Mouse (Mus musculus) stomach, embryonic 14.5 days (tissue): ENCODE measurements around the gene Sar1b. TPM values are rescaled to one million over a fixed set of nuclear protein-coding genes. Genes with fewer than 3 reads are reported as not detected.

Source experiments
- ATAC-seq: fragments of 200-750 bp; cut with Nextera tagmentation; 2 replicates; pipeline ENCODE4 v1.8.0; 2017; ENCODE audit warnings: low read depth, moderate TSS enrichment; ENCODE audit not compliant: insufficient number of reproducible peaks, insufficient read depth, low FRiP score
- H3K27ac ChIP-seq: fragments of 300-500 bp; sonication (generic); 2 replicates; pipeline ENCODE4 v1.5.1; 2014; ENCODE audit warnings: mild to moderate bottlenecking, low read length, moderate library complexity, mixed read lengths
- H3K27me3 ChIP-seq: fragments of 300-500 bp; sonication (generic); 2 replicates; pipeline ENCODE4 v1.6.1; 2014; ENCODE audit warnings: low read length, control low read depth, mixed read lengths; ENCODE audit not compliant: control insufficient read depth, insufficient read depth
- H3K36me3 ChIP-seq: fragments of 300-500 bp; sonication (generic); 2 replicates; pipeline ENCODE4 v1.6.1; 2014; ENCODE audit warnings: mild to moderate bottlenecking, control low read depth, low read length, moderate library complexity, mixed read lengths; ENCODE audit not compliant: control insufficient read depth, insufficient read depth
- H3K4me1 ChIP-seq: fragments of 300-500 bp; sonication (generic); 2 replicates; pipeline ENCODE4 v1.6.1; 2014; ENCODE audit warnings: low read length, control low read depth, mixed read lengths; ENCODE audit not compliant: control insufficient read depth, insufficient read depth
- H3K4me2 ChIP-seq: fragments of 300-500 bp; sonication (generic); replicated peaks from 2 replicates; pipeline ENCODE4 v1.6.1; 2014; ENCODE audit warnings: low read depth, low read length, control low read depth
- H3K4me3 ChIP-seq: fragments of 300-500 bp; sonication (generic); 2 replicates; pipeline ENCODE4 v1.5.1; 2014; ENCODE audit warnings: low read depth, low read length, control low read depth
- H3K9ac ChIP-seq: fragments of 300-500 bp; sonication (generic); replicated peaks from 2 replicates; pipeline ENCODE4 v1.6.1; 2014; ENCODE audit warnings: low read depth, mild to moderate bottlenecking, control low read depth, low read length, moderate library complexity, mixed read lengths
- H3K9me3 ChIP-seq: fragments of 300-500 bp; sonication (generic); 2 replicates; pipeline ENCODE4 v1.6.1; 2016; ENCODE audit warnings: low read depth, low read length, control low read depth; ENCODE audit not compliant: control insufficient read depth
- WGBS: fragments of 180-500 bp; shearing (Covaris S2); extraction: QIAGEN DNeasy Blood & Tissue Kit; methylation state at CpG from one replicate; pipeline ENCODE4 v1.1.7; 2014; 5-methylcytosine and 5-hydroxymethylcytosine counted together
- polyA plus RNA-seq: library from polyadenylated mRNA; unstranded; fragments of >200 nt; fragmentation: Nextera tagmentation; extraction: Ambion mirVana; gene quantifications from 2 replicates; pipeline ENCODE4 v1.2.1, GENCODE M21; 2014

The Sar1b gene
- polyA plus RNA-seq, 1 experiment from 2014 or later, result 109 TPM

GRCm38 (mm10) chr11:51811230-51811629 is 47.7 kb downstream of the Sar1b start:
- H3K27ac ChIP-seq, result no peak overlapping the region
- 87% methylated on average over 4 of the region's 4 CpGs for WGBS
- H3K4me2 ChIP-seq, result no peak overlapping the region
- H3K36me3 ChIP-seq, result no peaks in the 10 kb centered on the region; the same call in 1 of the 2 replicates
- H3K9me3 ChIP-seq, result no peaks in the 10 kb centered on the region; the same call in 1 of the 2 replicates
- H3K4me1 ChIP-seq, result no peaks in the 10 kb centered on the region
- H3K4me3 ChIP-seq, result no peak overlapping the region
- no peaks in the 10 kb centered on the region for H3K27me3 ChIP-seq
- ATAC-seq, result no peak
- H3K9ac ChIP-seq, result no peak overlapping the region

- Histone ChIP-seq H3K4me1 (no peaks in the 10 kb centered on the region), H3K4me2 (no peak overlapping the region), H3K36me3 (peaks cover 5% of the 10 kb centered on the region; the same call in 1 of the 2 replicates), H3K9me3 (no peaks in the 10 kb centered on the region; the same call in 1 of the 2 replicates), H3K27ac (no peak overlapping the region), H3K9ac (no peak overlapping the region), H3K4me3 (no peak overlapping the region), H3K27me3 (no peaks in the 10 kb centered on the region)
- no peak for ATAC-seq
- WGBS, result 91% methylated on average over 8 of the region's 8 CpGs
Observed at GRCm38 (mm10) chr11:51812022-51812546, 48.6 kb downstream of the Sar1b start.

GRCm38 (mm10) chr11:51817756-51818155 is 54.3 kb downstream of the Sar1b start:
- H3K27ac ChIP-seq, result no peak overlapping the region
- no peak overlapping the region for H3K9ac ChIP-seq
- H3K9me3 ChIP-seq, result no peaks in the 10 kb centered on the region
- H3K36me3 ChIP-seq, result peaks cover 10% of the 10 kb centered on the region; the same call in 1 of the 2 replicates
- H3K27me3 ChIP-seq, result no peaks in the 10 kb centered on the region
- H3K4me1 ChIP-seq, result no peaks in the 10 kb centered on the region
- WGBS, result 33% methylated on average over 6 of the region's 6 CpGs
- H3K4me3 ChIP-seq, result no peak overlapping the region
- no peak for ATAC-seq
- H3K4me2 ChIP-seq, result no peak overlapping the region

- no peaks in the 10 kb centered on the region for H3K27me3 ChIP-seq
- no peak overlapping the region for H3K4me2 ChIP-seq
- no peaks in the 10 kb centered on the region for H3K4me1 ChIP-seq
- 90% methylated on average over 4 of the region's 4 CpGs for WGBS
- no peak overlapping the region for H3K9ac ChIP-seq
- H3K36me3 ChIP-seq, result peaks cover 13% of the 10 kb centered on the region
- no peak overlapping the region for H3K27ac ChIP-seq
- H3K9me3 ChIP-seq, result no peaks in the 10 kb centered on the region
- no peak for ATAC-seq
- H3K4me3 ChIP-seq, result no peak overlapping the region
Observed at GRCm38 (mm10) chr11:51818837-51819236, 55.4 kb downstream of the Sar1b start.

- no peak overlapping the region for H3K9ac ChIP-seq
- H3K4me1 ChIP-seq, result no peaks in the 10 kb centered on the region
- no peak for ATAC-seq
- no peak overlapping the region for H3K4me3 ChIP-seq
- no peaks in the 10 kb centered on the region for H3K9me3 ChIP-seq
- WGBS, result 73% methylated on average over 3 of the region's 3 CpGs
- H3K36me3 ChIP-seq, result peaks cover 18% of the 10 kb centered on the region
- no peak overlapping the region for H3K4me2 ChIP-seq
- H3K27me3 ChIP-seq, result no peaks in the 10 kb centered on the region
- no peak overlapping the region for H3K27ac ChIP-seq
Observed at GRCm38 (mm10) chr11:51819964-51820363, 56.5 kb downstream of the Sar1b start.

- Histone ChIP-seq H3K4me3 (no peak overlapping the region), H3K9me3 (no peaks in the 10 kb centered on the region), H3K4me2 (no peak overlapping the region), H3K9ac (no peak overlapping the region), H3K4me1 (no peaks in the 10 kb centered on the region), H3K27ac (no peak overlapping the region), H3K36me3 (peaks cover 23% of the 10 kb centered on the region), H3K27me3 (no peaks in the 10 kb centered on the region)
- 36% methylated on average over 11 of the region's 11 CpGs for WGBS
- no peak for ATAC-seq
Observed at GRCm38 (mm10) chr11:51820861-51821260, 57.4 kb downstream of the Sar1b start.

GRCm38 (mm10) chr11:51822736-51823135 is 59.2 kb downstream of the Sar1b start:
- Histone ChIP-seq H3K4me2 (no peak overlapping the region), H3K4me3 (no peak overlapping the region), H3K9me3 (no peaks in the 10 kb centered on the region), H3K36me3 (peaks cover 24% of the 10 kb centered on the region), H3K4me1 (no peaks in the 10 kb centered on the region), H3K9ac (no peak overlapping the region), H3K27me3 (no peaks in the 10 kb centered on the region), H3K27ac (no peak overlapping the region)
- no peak for ATAC-seq
- 29% methylated on average over 4 of the region's 4 CpGs for WGBS

- Histone ChIP-seq H3K36me3 (peaks cover 30% of the 10 kb centered on the region), H3K9me3 (no peaks in the 10 kb centered on the region), H3K27ac (no peak overlapping the region), H3K4me3 (no peak overlapping the region), H3K9ac (no peak overlapping the region), H3K4me1 (no peaks in the 10 kb centered on the region), H3K4me2 (no peak overlapping the region), H3K27me3 (no peaks in the 10 kb centered on the region)
- WGBS, result 81% methylated on average over 11 of the region's 11 CpGs
- no peak for ATAC-seq
Observed at GRCm38 (mm10) chr11:51823271-51823670, 59.8 kb downstream of the Sar1b start.
